Mouse (Mus musculus) ES-E14 (cell line): ENCODE data around the gene Fbxo28. TPM values are rescaled to one million over a fixed set of nuclear protein-coding genes. Genes with fewer than 3 reads are reported as not detected.
A peak's percentile ranks its signal among the peaks of the same experiment; 100 is the strongest.

ENCODE experiments used
- DNase-seq: peaks from one replicate; pipeline ENCODE4 v3.0.0-alpha.2; 2013; ENCODE audit warnings: low read depth, low spot score
- H3K27ac ChIP-seq: 2 replicates; pipeline ENCODE4 v1.5.1; 2012; ENCODE audit warnings: low read depth, mild to moderate bottlenecking, low read length, moderate library complexity, mixed read lengths; ENCODE audit not compliant: poor library complexity, insufficient read depth, severe bottlenecking
- H3K36me3 ChIP-seq: 2 replicates; pipeline ENCODE4 v1.6.1; 2012; ENCODE audit warnings: mild to moderate bottlenecking, low read length, moderate library complexity, mixed read lengths; ENCODE audit not compliant: control insufficient read depth, poor library complexity, insufficient read depth, severe bottlenecking
- H3K4me1 ChIP-seq, 2 experiments: fragments of 150-350 bp in 1 of 2; sonication (generic) in 1 of 2; 2 replicates each; pipeline ENCODE4 v1.6.1; 2012; ENCODE audit warnings: low read length in 2 of 2, mild to moderate bottlenecking in 1 of 2, mixed read lengths in 1 of 2; ENCODE audit not compliant: control insufficient read depth in 2 of 2, insufficient read depth in 2 of 2, poor library complexity in 1 of 2
- H3K4me3 ChIP-seq, 2 experiments: fragments of 150-350 bp in 1 of 2; sonication (generic) in 1 of 2; 2 replicates each; pipeline ENCODE4 v1.5.1; 2012; ENCODE audit warnings: low read length in 2 of 2, low read depth in 1 of 2, mild to moderate bottlenecking in 1 of 2, mixed read lengths in 1 of 2; ENCODE audit not compliant: insufficient read depth in 1 of 2, poor library complexity in 1 of 2, severe bottlenecking in 1 of 2
- H3K9ac ChIP-seq: 2 replicates; pipeline ENCODE4 v1.6.1; 2012; ENCODE audit warnings: low read depth, mild to moderate bottlenecking, low read length, mixed read lengths; ENCODE audit not compliant: poor library complexity, insufficient read depth, severe bottlenecking
- H3K9me3 ChIP-seq: fragments of 150-350 bp; sonication (generic); 2 replicates; pipeline ENCODE4 v1.6.1; 2012; ENCODE audit warnings: low read depth, mild to moderate bottlenecking, low read length; ENCODE audit not compliant: control insufficient read depth, insufficient read depth
- CHD2 ChIP-seq: IDR thresholded peaks from 2 replicates; pipeline ENCODE4 v1.6.1; 2014; ENCODE audit warnings: mild to moderate bottlenecking, low read depth, low read length, inconsistent platforms
- HCFC1 ChIP-seq: IDR thresholded peaks from 2 replicates; pipeline ENCODE4 v1.6.1; 2012; ENCODE audit warnings: low read length, inconsistent platforms, borderline replicate concordance; ENCODE audit not compliant: insufficient read depth
- MAFK ChIP-seq: IDR thresholded peaks from 2 replicates; pipeline ENCODE4 v1.6.1; 2014; ENCODE audit warnings: mild to moderate bottlenecking, low read depth, low read length, inconsistent platforms; ENCODE audit not compliant: insufficient read depth
- ZC3H11A ChIP-seq: IDR thresholded peaks from 2 replicates; pipeline ENCODE4 v1.6.1; 2012; ENCODE audit warnings: low read depth, mild to moderate bottlenecking, inconsistent platforms, low read length, borderline replicate concordance
- ZNF384 ChIP-seq: IDR thresholded peaks from 2 replicates; pipeline ENCODE4 v1.6.1; 2012; ENCODE audit warnings: low read depth, low read length, inconsistent platforms
- in situ Hi-C, 2 experiments: fragments of 600-800 bp; cut with MboI; formaldehyde crosslinking; loops; one replicate each; pipeline ENCODE4 v1.15.1; 2025; ENCODE audit warnings: low sequenced_read_pairs in 2 of 2, inconsistent platforms in 1 of 2; ENCODE audit not compliant: unreplicated experiment in 2 of 2
- total RNA-seq: library from RNA; depleted of rRNA; stranded (reverse); fragments of 300-350 nt; gene quantifications from 2 replicates; pipeline ENCODE4 v1.2.3, GENCODE M21; 2012

The Fbxo28 gene
- total RNA-seq, 1 experiment = 25.8 TPM

GRCm38 (mm10) chr1:182314201-182314600 lies 27.2 kb downstream of the Fbxo28 start:
- no peak for TF ChIP-seq ZNF384
- no peak for TF ChIP-seq ZC3H11A
- no peak for TF ChIP-seq CHD2
- no peak for TF ChIP-seq HCFC1
- no peak for TF ChIP-seq MAFK
- Histone ChIP-seq H3K27ac (no peak overlapping the region), H3K4me1 (no peaks in the 10 kb centered on the region), H3K9me3 (no peaks in the 10 kb centered on the region), H3K9ac (no peak overlapping the region), H3K36me3 (peaks cover 23% of the 10 kb centered on the region), H3K4me3 (no peak overlapping the region)
- no peak for DNase-seq
- in situ Hi-C loops = loop anchor here (10.0 to 25.0 kb wide), 2 partner anchors 169 to 427 kb away; no protein-coding TSS in a partner anchor

GRCm38 (mm10) chr1:182313181-182313580 lies 28.2 kb downstream of the Fbxo28 start:
- DNase-seq = no peak
- Histone ChIP-seq H3K36me3 (peaks cover 21% of the 10 kb centered on the region), H3K9ac (no peak overlapping the region), H3K9me3 (no peaks in the 10 kb centered on the region), H3K4me3 (no peak overlapping the region), H3K27ac (no peak overlapping the region), H3K4me1 (no peaks in the 10 kb centered on the region)
- TF ChIP-seq CHD2 (no peak), MAFK (no peak), ZNF384 (no peak), ZC3H11A (no peak), HCFC1 (no peak)
- in situ Hi-C loops = loop anchor here (10.0 to 25.0 kb wide), 2 partner anchors 168 to 426 kb away; no protein-coding TSS in a partner anchor

DNA sequence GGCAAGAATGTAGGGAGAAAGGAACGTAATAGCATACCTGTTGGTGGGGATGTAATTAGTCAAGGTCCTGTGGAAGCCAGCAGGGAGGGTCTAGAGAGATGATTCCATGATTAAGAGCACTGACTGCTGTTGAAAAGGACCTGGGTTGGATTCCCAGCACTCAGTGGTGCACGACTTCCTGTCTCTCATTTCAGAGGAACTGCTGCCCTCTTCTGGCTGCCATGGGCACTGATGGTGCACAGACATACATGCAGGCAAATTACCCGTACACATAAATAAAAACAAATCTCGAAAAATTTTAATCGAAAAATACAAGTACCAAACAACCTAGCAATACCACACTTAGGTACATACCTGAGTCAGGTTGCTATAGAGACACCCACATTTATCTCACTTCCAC lies 30.1 kb downstream of the Fbxo28 start:
- Histone ChIP-seq H3K4me3 (no peak overlapping the region), H3K36me3 (peaks cover 7% of the 10 kb centered on the region), H3K27ac (no peak overlapping the region), H3K9me3 (no peaks in the 10 kb centered on the region), H3K9ac (no peak overlapping the region), H3K4me1 (no peaks in the 10 kb centered on the region)
- in situ Hi-C loops = loop anchor here (10.0 to 25.0 kb wide), 2 partner anchors 167 to 424 kb away; no protein-coding TSS in a partner anchor
- TF ChIP-seq HCFC1 = no peak
- no peak for TF ChIP-seq CHD2
- no peak for TF ChIP-seq ZNF384
- no peak for TF ChIP-seq MAFK
- peak; percentile 62; the same call in 1 of the 2 replicates for TF ChIP-seq ZC3H11A
- DNase-seq = no peak

DNA sequence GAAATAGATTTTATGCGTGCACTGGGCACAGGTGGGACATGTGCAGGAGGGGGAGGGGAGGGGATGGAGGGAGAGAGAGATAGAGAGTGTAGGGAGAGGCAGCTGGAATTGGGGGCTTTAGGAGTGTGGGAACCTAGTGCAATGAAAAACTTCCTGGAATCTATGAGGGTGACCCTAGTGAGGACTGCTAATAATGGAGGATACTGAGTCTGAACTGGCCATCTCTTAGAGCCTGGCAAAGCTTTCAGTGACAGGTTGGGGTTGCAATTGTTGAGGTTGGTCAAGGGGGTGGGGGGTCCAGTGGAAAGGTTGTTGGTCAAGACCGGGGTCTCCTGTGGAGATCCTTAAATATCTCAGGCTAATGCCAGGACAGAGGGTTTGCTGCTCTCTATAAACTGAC lies 31.1 kb downstream of the Fbxo28 start:
- H3K4me1 ChIP-seq = no peaks in the 10 kb centered on the region
- peaks cover 3% of the 10 kb centered on the region; the same call in 1 of the 2 replicates for H3K36me3 ChIP-seq
- H3K27ac ChIP-seq = no peak overlapping the region
- in situ Hi-C loops = loop anchor here (10.0 to 25.0 kb wide), 2 partner anchors 166 to 423 kb away; no protein-coding TSS in a partner anchor
- H3K9ac ChIP-seq = no peak overlapping the region
- H3K4me3 ChIP-seq = no peak overlapping the region
- TF ChIP-seq MAFK (no peak), ZC3H11A (no peak), HCFC1 (no peak), ZNF384 (no peak), CHD2 (no peak)
- no peaks in the 10 kb centered on the region for H3K9me3 ChIP-seq
- no peak for DNase-seq

GRCm38 (mm10) chr1:182309403-182309802 lies 32.0 kb downstream of the Fbxo28 start:
- TF ChIP-seq HCFC1 (no peak), CHD2 (no peak), ZC3H11A (no peak), ZNF384 (no peak), MAFK (no peak)
- no peak for DNase-seq
- Histone ChIP-seq H3K36me3 (peaks cover 2% of the 10 kb centered on the region; the same call in 1 of the 2 replicates), H3K4me1 (no peaks in the 10 kb centered on the region), H3K27ac (no peak overlapping the region), H3K9me3 (no peaks in the 10 kb centered on the region), H3K9ac (no peak overlapping the region), H3K4me3 (no peak overlapping the region)
- in situ Hi-C loops = loop anchor here (25.0 kb wide), 1 partner anchor 422 kb away; no protein-coding TSS in a partner anchor
